Mouse (Mus musculus): ENCODE data around the gene Olfr620. TPM values are rescaled to one million over a fixed set of nuclear protein-coding genes. Genes with fewer than 3 reads are reported as not detected.

Olfr620 gene
- polyA plus RNA-seq, 1 experiment from 2014 or later, result not detected

DNA sequence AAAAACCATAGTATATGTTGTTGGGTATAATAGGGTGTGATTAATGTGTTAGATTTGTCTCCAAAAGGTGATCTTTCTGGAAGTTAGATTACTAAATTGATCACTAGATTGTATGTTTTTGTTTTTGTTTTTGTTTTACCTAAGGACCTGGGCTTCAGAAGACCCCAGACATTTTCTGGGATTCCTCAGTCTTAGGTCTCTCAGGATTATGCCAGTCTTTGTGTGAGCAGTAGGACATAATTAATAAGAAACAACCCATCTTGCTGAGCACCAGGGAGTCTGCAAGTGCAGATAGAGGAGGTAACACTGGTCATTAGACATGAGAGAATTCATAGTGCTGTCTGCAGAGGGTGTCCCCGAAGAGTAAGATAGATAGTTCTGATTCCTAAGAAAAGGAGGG is 39.6 kb downstream of the Olfr620 start, which contains the start of gene Olfr617:
Olfr617 (plus strand) TSS at position 301 of the 400 bp plus-strand sequence.
- Histone ChIP-seq H3K27ac (ENCODE audit: low read length) (no peak within 1 kb of the TSS), H3K27me3 (replicated peaks; ENCODE audit: insufficient read depth, low read length) (no peaks in the 10 kb centered on the region), H3K4me2 (replicated peaks; ENCODE audit: low read depth, low read length) (no peak within 1 kb of the TSS), H3K9ac (replicated peaks; ENCODE audit: low read depth) (no peak within 1 kb of the TSS), H3K4me3 (ENCODE audit: low read depth, low read length) (no peak within 1 kb of the TSS), H3K9me3 (ENCODE audit: low read length) (no peaks in the 10 kb centered on the region), H3K36me3 (ENCODE audit: insufficient read depth, low read length) (no peaks in the 10 kb centered on the region), H3K4me1 (ENCODE audit: insufficient read depth, low read depth, low read length) (no peaks in the 10 kb centered on the region)
- no peak for DNase-seq (ENCODE audit: low spot score)
- no peak for ATAC-seq
- TF ChIP-seq CTCF (IDR thresholded peaks at IDR 0.05) (no peak), EP300 (IDR thresholded peaks at IDR 0.05) (no peak)
- 76% methylated on average over 1 of the region's 1 CpGs for WGBS

DNA sequence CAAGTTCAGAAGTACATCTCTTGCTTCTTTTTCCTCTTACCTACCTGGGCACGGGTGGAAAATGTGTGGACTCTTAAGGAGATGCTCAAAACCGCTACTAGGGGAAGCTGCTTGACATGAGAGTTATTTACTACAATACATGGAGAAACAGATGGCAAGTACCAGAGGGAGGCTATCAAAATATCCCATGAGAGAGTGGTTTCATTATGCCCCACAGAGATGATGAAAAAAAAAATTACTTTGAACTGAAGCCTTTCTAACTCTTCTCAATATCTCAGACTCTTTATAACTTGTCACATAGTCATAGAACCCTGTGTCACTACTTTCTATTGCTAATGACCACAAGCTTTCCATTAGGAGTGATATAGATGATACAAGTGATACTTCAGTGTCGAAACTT is 43.3 kb downstream of the Olfr620 start, which contains the start of gene Olfr616:
Olfr616 (minus strand) TSS at position 101 of the 400 bp plus-strand sequence.
- no peak for TF ChIP-seq EP300 (IDR thresholded peaks at IDR 0.05)
- no peak for TF ChIP-seq CTCF (IDR thresholded peaks at IDR 0.05)
- Histone ChIP-seq H3K27me3 (replicated peaks; ENCODE audit: insufficient read depth, low read length) (no peaks in the 10 kb centered on the region), H3K4me2 (replicated peaks; ENCODE audit: low read depth, low read length) (no peak within 1 kb of the TSS), H3K4me1 (ENCODE audit: insufficient read depth, low read depth, low read length) (no peaks in the 10 kb centered on the region), H3K4me3 (ENCODE audit: low read depth, low read length) (no peak within 1 kb of the TSS), H3K9ac (replicated peaks; ENCODE audit: low read depth) (no peak within 1 kb of the TSS), H3K36me3 (ENCODE audit: insufficient read depth, low read length) (no peaks in the 10 kb centered on the region), H3K27ac (ENCODE audit: low read length) (no peak within 1 kb of the TSS), H3K9me3 (ENCODE audit: low read length) (no peaks in the 10 kb centered on the region)
- DNase-seq (ENCODE audit: low spot score) (no peak), ATAC-seq (no peak)
- 79% methylated on average over 3 of the region's 3 CpGs for WGBS

DNA sequence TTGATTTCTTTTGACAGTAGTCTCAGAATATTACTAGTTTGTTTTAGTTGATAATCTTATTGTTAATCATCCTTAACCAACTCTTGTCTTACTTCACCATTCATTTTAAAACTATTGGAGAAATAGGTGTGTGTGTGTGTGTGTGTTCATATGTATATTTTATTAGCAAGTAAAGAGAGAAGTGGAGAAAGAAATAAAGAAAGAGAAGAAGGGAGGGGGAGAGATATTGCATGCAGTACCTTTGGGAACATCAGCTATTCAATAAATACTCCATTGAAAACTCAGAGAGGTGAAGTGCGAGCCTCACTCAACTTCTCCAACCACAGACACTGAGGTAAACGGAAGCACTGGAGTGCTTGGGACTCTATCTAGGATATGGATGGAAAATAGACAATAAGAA is 56.6 kb downstream of the Olfr620 start, which contains the start of gene Olfr615:
Olfr615 (plus strand) TSS at position 301 of the 400 bp plus-strand sequence.
- Histone ChIP-seq H3K4me1 (ENCODE audit: insufficient read depth, low read depth, low read length) (no peaks in the 10 kb centered on the region), H3K36me3 (ENCODE audit: insufficient read depth, low read length) (no peaks in the 10 kb centered on the region), H3K4me3 (ENCODE audit: low read depth, low read length) (no peak within 1 kb of the TSS), H3K4me2 (replicated peaks; ENCODE audit: low read depth, low read length) (no peak within 1 kb of the TSS), H3K9me3 (ENCODE audit: low read length) (no peaks in the 10 kb centered on the region), H3K27ac (ENCODE audit: low read length) (no peak within 1 kb of the TSS), H3K9ac (replicated peaks; ENCODE audit: low read depth) (no peak within 1 kb of the TSS), H3K27me3 (replicated peaks; ENCODE audit: insufficient read depth, low read length) (no peaks in the 10 kb centered on the region)
- TF ChIP-seq EP300 (IDR thresholded peaks at IDR 0.05), result no peak
- TF ChIP-seq CTCF (IDR thresholded peaks at IDR 0.05), result no peak
- DNase-seq (ENCODE audit: low spot score), result no peak
- WGBS, result 80% methylated on average over 2 of the region's 2 CpGs
- no peak for ATAC-seq

Small RNA genes within 50 kb of the gene (microRNA-seq; reads per million reads assigned to microRNA genes)
- not detected for gene Gm26506

Other genes with a start within 250 kb of the Olfr620 start
- gene Olfr601, start 249.9 kb downstream of the Olfr620 start, polyA plus RNA-seq (2015; fragmentation: Nextera tagmentation; extraction: Ambion mirVana), result not detected in 2 replicates
- gene Olfr603, start 226.4 kb downstream of the Olfr620 start, polyA plus RNA-seq (2015; fragmentation: Nextera tagmentation; extraction: Ambion mirVana), result not detected in 2 replicates
- not detected in 2 replicates for gene Usp17lc, start 197.5 kb downstream of the Olfr620 start, polyA plus RNA-seq (2015; fragmentation: Nextera tagmentation; extraction: Ambion mirVana)
- not detected in 2 replicates for gene Olfr605, start 167.1 kb downstream of the Olfr620 start, polyA plus RNA-seq (2015; fragmentation: Nextera tagmentation; extraction: Ambion mirVana)
- not detected in 2 replicates for gene Olfr606, start 163.5 kb downstream of the Olfr620 start, polyA plus RNA-seq (2015; fragmentation: Nextera tagmentation; extraction: Ambion mirVana)
- not detected in 2 replicates for gene Olfr607, start 148.4 kb downstream of the Olfr620 start, polyA plus RNA-seq (2015; fragmentation: Nextera tagmentation; extraction: Ambion mirVana)
- gene Olfr608, start 142.7 kb downstream of the Olfr620 start, polyA plus RNA-seq (2015; fragmentation: Nextera tagmentation; extraction: Ambion mirVana), result not detected in 2 replicates
- not detected in 2 replicates for gene Olfr609, start 114.5 kb downstream of the Olfr620 start, polyA plus RNA-seq (2015; fragmentation: Nextera tagmentation; extraction: Ambion mirVana)
- gene Olfr610, start 100.4 kb downstream of the Olfr620 start, polyA plus RNA-seq (2015; fragmentation: Nextera tagmentation; extraction: Ambion mirVana), result not detected in 2 replicates
- not detected in 2 replicates for gene Olfr611, start 91.7 kb downstream of the Olfr620 start, polyA plus RNA-seq (2015; fragmentation: Nextera tagmentation; extraction: Ambion mirVana)
- gene Olfr612, start 69.8 kb downstream of the Olfr620 start, polyA plus RNA-seq (2015; fragmentation: Nextera tagmentation; extraction: Ambion mirVana), result not detected in 2 replicates
- gene Olfr613, start 64.5 kb downstream of the Olfr620 start, polyA plus RNA-seq (2015; fragmentation: Nextera tagmentation; extraction: Ambion mirVana), result not detected in 2 replicates
- gene Olfr615, start 56.5 kb downstream of the Olfr620 start, polyA plus RNA-seq (2015; fragmentation: Nextera tagmentation; extraction: Ambion mirVana), result not detected in 2 replicates
- gene Olfr616, start 43.4 kb downstream of the Olfr620 start, polyA plus RNA-seq (2015; fragmentation: Nextera tagmentation; extraction: Ambion mirVana), result not detected in 2 replicates
- not detected in 2 replicates for gene Olfr617, start 39.5 kb downstream of the Olfr620 start, polyA plus RNA-seq (2015; fragmentation: Nextera tagmentation; extraction: Ambion mirVana)
- gene Olfr618, start 22.4 kb downstream of the Olfr620 start, polyA plus RNA-seq (2015; fragmentation: Nextera tagmentation; extraction: Ambion mirVana), result not detected in 2 replicates
- gene Olfr619, start 12.0 kb downstream of the Olfr620 start, polyA plus RNA-seq (2015; fragmentation: Nextera tagmentation; extraction: Ambion mirVana), result not detected in 2 replicates
- gene Olfr622, start 30.2 kb upstream of the Olfr620 start, polyA plus RNA-seq (2015; fragmentation: Nextera tagmentation; extraction: Ambion mirVana), result not detected in 2 replicates
- gene Olfr623, start 51.2 kb upstream of the Olfr620 start, polyA plus RNA-seq (2015; fragmentation: Nextera tagmentation; extraction: Ambion mirVana), result not detected in 2 replicates
- gene Olfr624, start 58.7 kb upstream of the Olfr620 start, polyA plus RNA-seq (2015; fragmentation: Nextera tagmentation; extraction: Ambion mirVana), result 0.02 and 0.05 TPM in 2 replicates
- not detected in 2 replicates for gene Olfr625-ps1, start 70.2 kb upstream of the Olfr620 start, polyA plus RNA-seq (2015; fragmentation: Nextera tagmentation; extraction: Ambion mirVana)
- gene Olfr243, start 102.1 kb upstream of the Olfr620 start, polyA plus RNA-seq (2015; fragmentation: Nextera tagmentation; extraction: Ambion mirVana), result not detected in 2 replicates
- not detected in 2 replicates for gene Olfr628, start 117.8 kb upstream of the Olfr620 start, polyA plus RNA-seq (2015; fragmentation: Nextera tagmentation; extraction: Ambion mirVana)
- not detected in 2 replicates for gene Olfr629, start 132.4 kb upstream of the Olfr620 start, polyA plus RNA-seq (2015; fragmentation: Nextera tagmentation; extraction: Ambion mirVana)
- gene Olfr630, start 144.8 kb upstream of the Olfr620 start, polyA plus RNA-seq (2015; fragmentation: Nextera tagmentation; extraction: Ambion mirVana), result not detected in 2 replicates
- gene Olfr69, start 159.1 kb upstream of the Olfr620 start, polyA plus RNA-seq (2015; fragmentation: Nextera tagmentation; extraction: Ambion mirVana), result 0.05 TPM in 1 of 2 replicates, not detected in the other
- gene Olfr68, start 167.2 kb upstream of the Olfr620 start, polyA plus RNA-seq (2015; fragmentation: Nextera tagmentation; extraction: Ambion mirVana), result not detected in 2 replicates
- gene Olfr67, start 179.3 kb upstream of the Olfr620 start, polyA plus RNA-seq (2015; fragmentation: Nextera tagmentation; extraction: Ambion mirVana), result not detected in 2 replicates
- 4,793 and 5,487 TPM in 2 replicates for gene Hbb-bt, start 201.5 kb upstream of the Olfr620 start, polyA plus RNA-seq (2015; fragmentation: Nextera tagmentation; extraction: Ambion mirVana)
- gene Hbb-bs, start 215.6 kb upstream of the Olfr620 start, polyA plus RNA-seq (2015; fragmentation: Nextera tagmentation; extraction: Ambion mirVana), result 19,829 and 23,579 TPM in 2 replicates
- not detected in 2 replicates for gene Hbb-bh2, start 228.0 kb upstream of the Olfr620 start, polyA plus RNA-seq (2015; fragmentation: Nextera tagmentation; extraction: Ambion mirVana)
- 0.27 TPM in 1 of 2 replicates, not detected in the other for gene Hbb-bh1, start 230.6 kb upstream of the Olfr620 start, polyA plus RNA-seq (2015; fragmentation: Nextera tagmentation; extraction: Ambion mirVana)
- 11.4 and 11.9 TPM in 2 replicates for gene Hbb-y, start 240.7 kb upstream of the Olfr620 start, polyA plus RNA-seq (2015; fragmentation: Nextera tagmentation; extraction: Ambion mirVana)

All from lung, postnatal 0 days (tissue).